Mouse (Mus musculus) Patski (cell line): ENCODE data around the gene Selenoh. TPM values are rescaled to one million over a fixed set of nuclear protein-coding genes. Genes with fewer than 3 reads are reported as not detected.
A peak's percentile ranks its signal among the peaks of the same experiment; 100 is the strongest.
"Not testable (repeated sequence)": the region's sequence is repeated elsewhere in the genome, so short reads cannot be mapped to it uniquely, and the experiment has no call there.

Source experiments
- ATAC-seq: fragments of 100-300 bp; one replicate; pipeline ENCODE4 v1.8.0; 2021
- CTCF ChIA-PET: fragments of 350-600 bp; sonication (Branson Sonifier 250); formaldehyde crosslinking; loops from one replicate; lab custom pipeline; 2022; ENCODE audit warnings: inconsistent platforms; lab: Charles Lee
- POLR2A ChIA-PET: fragments of 350-600 bp; sonication (Branson Sonifier 250); formaldehyde crosslinking; loops from one replicate; lab custom pipeline; 2022; ENCODE audit warnings: antibody characterized with exemption, inconsistent platforms; lab: Charles Lee
- DNase-seq: peaks from one replicate; pipeline ENCODE4 v3.0.0-alpha.2; 2011; ENCODE audit warnings: low read depth, low spot score
- H3K27me3 ChIP-seq: fragments of 371-371 bp; one replicate; pipeline ENCODE4 v1.5.1; 2021
- CTCF ChIP-seq: fragments of 100-300 bp; IDR thresholded peaks from one replicate; pipeline ENCODE4 v1.5.1; 2021
- in situ Hi-C: fragments of 300-500 bp; cut with MboI; formaldehyde crosslinking; loops from 3 replicates; pipeline ENCODE4 v1.11.1; 2018; ENCODE audit warnings: low pct_unique_long_range_greater_than_20kb, mixed read lengths
- polyA plus RNA-seq: library from polyadenylated mRNA; unstranded; gene quantifications from one replicate; pipeline ENCODE4 v1.2.3, GENCODE M21; 2021

Selenoh gene
- polyA plus RNA-seq, 1 experiment from 2014 or later = 60.4 TPM

GRCm38 (mm10) chr2:84677270-84677967 lies 6.8 kb upstream of the Selenoh start:
- TF ChIP-seq CTCF = peak; percentile 78
- H3K27me3 ChIP-seq = no peaks in the 10 kb centered on the region
- DNase-seq = no peak
- in situ Hi-C loops = no loop called here
- peak; percentile 45 for ATAC-seq
- POLR2A ChIA-PET = interaction anchor here (0.7 to 0.9 kb wide), 2 partner anchors 26 to 44 kb away, joined by 3 read pairs; no protein-coding TSS in a partner anchor
- CTCF ChIA-PET = interaction anchor here (0.8 to 1.8 kb wide), 4 partner anchors 10 to 198 kb away, joined by 3 to 4 read pairs (median 3); no protein-coding TSS in a partner anchor

GRCm38 (mm10) chr2:84671535-84671934 lies 965 bp upstream of the Selenoh start:
- in situ Hi-C loops, ATAC-seq, DNase-seq, H3K27me3 ChIP-seq, CTCF ChIA-PET: not testable (repeated sequence)
- POLR2A ChIA-PET = interaction anchor here (0.7 kb wide), 1 partner anchor 153 kb away, joined by 3 read pairs; no protein-coding TSS in a partner anchor

GRCm38 (mm10) chr2:84669828-84670568 lies 572 bp downstream of the Selenoh start:
- ATAC-seq = peak; percentile 52
- ChIA-PET CTCF (interaction anchor here (1.1 to 2.3 kb wide), 4 partner anchors 9 to 192 kb away, joined by 3 to 6 read pairs (median 4); no protein-coding TSS in a partner anchor), POLR2A (no interaction called here)
- in situ Hi-C loops = no loop called here
- H3K27me3 ChIP-seq = no peaks in the 10 kb centered on the region
- DNase-seq = no peak
- TF ChIP-seq CTCF = no peak

GRCm38 (mm10) chr2:84666081-84666480 lies 4.5 kb downstream of the Selenoh start:
- ATAC-seq (no peak), DNase-seq (no peak)
- POLR2A ChIA-PET = no interaction called here
- no peak for TF ChIP-seq CTCF
- CTCF ChIA-PET = interaction anchor here (2.7 to 3.3 kb wide), 2 partner anchors 49 to 212 kb away, joined by 7 to 18 read pairs; no protein-coding TSS in a partner anchor
- no peaks in the 10 kb centered on the region for H3K27me3 ChIP-seq
- in situ Hi-C loops = no loop called here

GRCm38 (mm10) chr2:84662866-84663265 lies 7.7 kb downstream of the Selenoh start:
- peak; percentile 71 for TF ChIP-seq CTCF
- in situ Hi-C loops = loop anchor here (5.0 kb wide), 1 partner anchor 181 kb away; no protein-coding TSS in a partner anchor
- ATAC-seq (no peak), DNase-seq (no peak)
- no peaks in the 10 kb centered on the region for H3K27me3 ChIP-seq
- CTCF ChIA-PET = interaction anchor here (1.5 to 3.8 kb wide), 3 partner anchors 20 to 56 kb away, joined by 5 to 44 read pairs (median 14); no protein-coding TSS in a partner anchor
- POLR2A ChIA-PET = no interaction called here

GRCm38 (mm10) chr2:84660253-84660652 lies 10.3 kb downstream of the Selenoh start:
- H3K27me3 ChIP-seq = no peaks in the 10 kb centered on the region
- ChIA-PET POLR2A (no interaction called here), CTCF (interaction anchor here (0.6 to 3.8 kb wide), 14 partner anchors 9 to 203 kb away, joined by 3 to 44 read pairs (median 5); partner anchors contain the start of gene Ctnnd1)
- TF ChIP-seq CTCF = peak; percentile 72
- in situ Hi-C loops = loop anchor here (5.0 kb wide), 1 partner anchor 178 kb away; no protein-coding TSS in a partner anchor
- ATAC-seq (peak; percentile 85), DNase-seq (no peak)

GRCm38 (mm10) chr2:84658806-84659205 lies 11.8 kb downstream of the Selenoh start, which contains the start of gene Btbd18:
Gene Btbd18, plus strand, starts transcription at chr2:84659079.
- no peak for ATAC-seq
- TF ChIP-seq CTCF = no peak
- no peaks in the 10 kb centered on the region for H3K27me3 ChIP-seq
- ChIA-PET POLR2A (no interaction called here), CTCF (no interaction called here)
- DNase-seq = no peak
- in situ Hi-C loops = no loop called here

- CTCF ChIA-PET = interaction anchor here (0.7 to 8.7 kb wide), 6 partner anchors 9 to 201 kb away, joined by 3 to 77 read pairs (median 4); partner anchors contain the start of gene Selenoh
- DNase-seq = no peak
- no peak for ATAC-seq
- POLR2A ChIA-PET = no interaction called here
- no peaks in the 10 kb centered on the region for H3K27me3 ChIP-seq
- in situ Hi-C loops = no loop called here
- TF ChIP-seq CTCF = no peak
These were observed 14.7 kb downstream of the Selenoh start for GRCm38 (mm10) chr2:84655864-84656263.

GRCm38 (mm10) chr2:84653354-84653753 lies 17.2 kb downstream of the Selenoh start:
- DNase-seq (no peak), ATAC-seq (no peak)
- H3K27me3 ChIP-seq = no peaks in the 10 kb centered on the region
- in situ Hi-C loops = loop anchor here (5.0 kb wide), 1 partner anchor 36 kb away; no protein-coding TSS in a partner anchor
- peak; percentile 70 for TF ChIP-seq CTCF
- ChIA-PET CTCF (interaction anchor here (0.7 to 8.7 kb wide), 9 partner anchors 8 to 36 kb away, joined by 3 to 77 read pairs (median 4); no protein-coding TSS in a partner anchor), POLR2A (no interaction called here)
